Mouse (Mus musculus): ENCODE results near the gene Naa35. TPM values are rescaled to one million over a fixed set of nuclear protein-coding genes. Genes with fewer than 3 reads are reported as not detected.

Naa35 gene
- polyA plus RNA-seq, 1 experiment from 2014 or later = 136 TPM

DNA sequence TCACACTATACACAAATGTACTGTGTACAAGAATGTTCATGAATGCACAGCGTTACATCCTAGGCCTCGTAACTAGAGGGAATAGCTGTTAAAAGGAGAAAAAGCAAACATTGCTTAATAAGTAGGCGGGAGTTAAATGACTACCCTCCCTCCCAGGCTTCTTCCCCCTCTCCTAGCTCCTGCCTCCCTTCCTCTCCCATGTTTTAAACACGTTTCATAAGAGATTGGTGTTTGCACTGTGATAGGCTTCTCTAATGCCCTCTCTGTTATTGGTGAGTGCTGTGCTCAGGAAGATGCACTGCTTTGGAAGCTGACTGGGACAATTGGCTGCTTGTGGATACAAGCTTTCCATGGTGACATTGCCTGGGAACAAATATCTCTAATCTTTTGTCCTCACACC, 30.5 kb downstream of the Naa35 start:
- H3K9me3 ChIP-seq = no peaks in the 10 kb centered on the region
- no peaks in the 10 kb centered on the region for H3K27me3 ChIP-seq
- peaks cover 77% of the 10 kb centered on the region for H3K36me3 ChIP-seq
- no peaks in the 10 kb centered on the region for H3K4me1 ChIP-seq
- 86% methylated on average over 4 of the region's 4 CpGs for WGBS
- H3K4me3 ChIP-seq = no peak overlapping the region
- H3K4me2 ChIP-seq (replicated peaks) = no peak overlapping the region
- H3K27ac ChIP-seq (replicated peaks) = no peak overlapping the region
- no peak overlapping the region for H3K9ac ChIP-seq (replicated peaks)
- ATAC-seq (ENCODE audit: low FRiP score, low read depth) = no peak

DNA sequence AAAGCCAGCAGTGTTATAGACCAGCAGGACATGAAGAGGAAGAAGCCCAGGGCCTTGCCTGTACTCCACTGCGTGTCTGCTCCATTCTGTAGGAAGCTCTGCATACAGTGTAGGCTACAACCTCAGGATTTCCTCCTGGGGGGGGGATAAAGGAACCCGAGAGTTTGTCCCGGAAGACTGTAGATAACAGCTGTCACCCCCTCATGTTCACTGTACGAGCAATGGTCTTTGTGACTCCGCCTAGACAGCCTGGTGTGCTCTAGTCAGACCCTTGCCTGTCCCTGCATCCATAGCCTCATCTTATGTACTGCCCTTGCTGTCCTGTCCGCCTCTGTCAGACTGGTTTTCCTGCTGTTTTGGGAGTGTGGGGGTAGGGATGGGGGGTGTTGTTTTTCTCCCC, 33.4 kb downstream of the Naa35 start:
- WGBS = 95% methylated on average over 6 of the region's 6 CpGs
- Histone ChIP-seq H3K9me3 (no peaks in the 10 kb centered on the region), H3K36me3 (peaks cover 75% of the 10 kb centered on the region), H3K27me3 (no peaks in the 10 kb centered on the region), H3K4me3 (no peak overlapping the region), H3K9ac (replicated peaks) (no peak overlapping the region), H3K27ac (replicated peaks) (no peak overlapping the region), H3K4me1 (no peaks in the 10 kb centered on the region), H3K4me2 (replicated peaks) (no peak overlapping the region)
- no peak for ATAC-seq (ENCODE audit: low FRiP score, low read depth)

DNA sequence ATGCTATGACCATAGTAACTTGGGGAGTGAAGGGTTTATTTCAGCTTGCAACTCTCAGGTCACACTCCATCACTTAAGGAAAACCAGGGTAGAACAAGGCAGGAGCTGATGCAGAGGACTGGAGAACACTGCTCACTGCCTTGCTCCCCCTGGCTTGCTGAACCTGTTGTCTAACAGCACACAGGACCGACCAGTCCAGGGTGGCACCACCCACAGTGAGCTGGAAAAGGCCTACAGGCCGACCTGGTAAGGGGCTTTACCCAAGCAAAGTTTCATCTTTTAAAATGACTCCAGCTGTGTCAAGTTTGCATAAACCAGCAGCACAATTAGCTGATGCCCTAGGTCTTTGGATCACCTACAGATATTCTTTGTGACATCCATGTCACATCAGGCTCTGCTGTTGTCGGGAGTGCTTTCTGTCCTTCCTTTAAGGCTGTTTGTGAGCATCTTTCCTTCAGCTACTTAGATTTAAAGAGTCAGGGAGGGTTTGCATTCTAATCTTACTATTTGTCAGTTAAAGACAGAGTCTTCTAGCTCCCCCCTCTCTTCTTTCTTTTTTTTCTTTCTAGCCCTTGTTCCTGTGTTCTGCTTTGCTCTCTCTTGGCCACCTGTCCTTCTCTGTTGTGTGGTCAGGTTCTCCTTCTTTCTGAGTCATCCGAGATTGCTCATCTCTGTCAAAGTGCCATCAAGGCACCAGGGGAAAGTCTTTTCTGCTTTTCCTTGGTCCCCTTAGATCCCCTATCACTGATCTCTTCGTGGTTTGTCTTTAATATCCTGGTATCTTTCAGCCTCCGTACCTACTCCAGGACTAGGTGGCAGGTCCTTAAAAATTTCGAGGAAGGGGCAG, 36.8 kb downstream of the Naa35 start:
- ATAC-seq (ENCODE audit: low FRiP score, low read depth) = no peak
- no peaks in the 10 kb centered on the region for H3K27me3 ChIP-seq
- H3K9me3 ChIP-seq = no peaks in the 10 kb centered on the region
- H3K9ac ChIP-seq (replicated peaks) = no peak overlapping the region
- H3K36me3 ChIP-seq = peaks cover 83% of the 10 kb centered on the region
- H3K27ac ChIP-seq (replicated peaks) = no peak overlapping the region
- H3K4me2 ChIP-seq (replicated peaks) = no peak overlapping the region
- H3K4me1 ChIP-seq = no peaks in the 10 kb centered on the region
- 90% methylated on average over 7 of the region's 7 CpGs for WGBS
- no peak overlapping the region for H3K4me3 ChIP-seq

DNA sequence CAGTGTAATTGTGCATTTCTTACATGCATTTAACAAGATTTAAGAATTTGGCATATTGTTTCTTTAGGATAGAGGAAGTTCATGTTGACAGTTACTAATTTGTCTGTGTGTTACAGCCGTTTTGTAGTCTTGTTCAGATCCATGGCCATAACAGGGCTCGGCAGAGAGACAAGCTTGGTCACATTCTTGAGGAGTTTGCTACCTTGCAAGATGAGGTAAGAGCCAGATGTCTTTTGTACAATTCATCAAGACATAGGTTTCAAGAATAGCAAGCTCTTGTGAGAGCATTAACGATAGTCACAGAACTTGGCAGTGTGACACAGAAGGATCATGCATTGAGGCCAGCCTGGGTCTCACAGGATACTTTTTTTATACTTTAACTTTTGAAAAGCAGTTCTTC, 39.3 kb downstream of the Naa35 start:
- no peaks in the 10 kb centered on the region for H3K9me3 ChIP-seq
- peaks cover 82% of the 10 kb centered on the region for H3K36me3 ChIP-seq
- H3K4me1 ChIP-seq = no peaks in the 10 kb centered on the region
- no peak for ATAC-seq (ENCODE audit: low FRiP score, low read depth)
- no peak overlapping the region for H3K4me3 ChIP-seq
- WGBS = 91% methylated on average over 3 of the region's 3 CpGs
- H3K9ac ChIP-seq (replicated peaks) = no peak overlapping the region
- H3K27me3 ChIP-seq = no peaks in the 10 kb centered on the region
- H3K27ac ChIP-seq (replicated peaks) = no peak overlapping the region
- no peak overlapping the region for H3K4me2 ChIP-seq (replicated peaks)

DNA sequence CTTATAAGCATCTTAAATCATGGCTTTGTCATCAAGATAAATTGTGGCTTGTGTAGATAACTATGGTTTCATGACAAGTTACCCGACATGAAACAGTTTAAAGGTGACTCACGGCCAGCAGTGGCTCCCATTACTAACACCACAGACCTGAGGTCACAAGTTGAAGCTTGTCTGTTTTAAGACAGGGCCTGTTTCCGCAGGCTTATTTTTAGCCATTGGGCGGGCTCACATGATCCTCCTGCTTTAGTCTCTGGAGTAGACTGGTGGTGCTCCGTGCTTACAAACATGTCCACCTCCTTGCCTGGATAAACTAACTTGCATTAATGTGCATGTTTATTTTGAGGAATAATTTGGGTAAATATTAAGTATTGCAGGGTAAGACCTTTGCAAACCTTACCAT, 39.8 kb downstream of the Naa35 start:
- no peak overlapping the region for H3K4me2 ChIP-seq (replicated peaks)

DNA sequence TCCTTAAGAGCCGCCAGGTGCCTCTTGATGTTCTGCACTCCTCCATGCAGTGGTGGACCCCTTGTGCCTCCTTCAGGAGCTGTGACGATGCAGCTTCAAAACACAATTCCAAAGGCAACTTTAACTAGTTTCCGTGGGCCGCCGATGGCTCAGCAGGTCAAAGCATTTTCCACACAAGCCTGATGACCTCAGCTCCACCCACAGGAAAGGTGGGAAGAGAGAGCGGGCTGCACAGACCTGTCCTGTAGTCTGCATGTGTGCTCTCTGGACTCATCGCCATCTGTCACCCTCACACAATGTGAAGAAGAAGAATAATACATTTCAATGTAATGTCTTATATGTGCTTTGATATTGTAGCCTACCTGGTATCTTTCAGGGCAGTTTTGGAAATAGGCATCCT, 41.7 kb downstream of the Naa35 start:
- WGBS = 90% methylated on average over 7 of the region's 7 CpGs
- no peaks in the 10 kb centered on the region for H3K9me3 ChIP-seq
- no peaks in the 10 kb centered on the region for H3K4me1 ChIP-seq
- H3K27ac ChIP-seq (replicated peaks) = no peak overlapping the region
- ATAC-seq (ENCODE audit: low FRiP score, low read depth) = no peak
- H3K4me3 ChIP-seq = no peak overlapping the region
- no peaks in the 10 kb centered on the region for H3K27me3 ChIP-seq
- peaks cover 85% of the 10 kb centered on the region for H3K36me3 ChIP-seq
- no peak overlapping the region for H3K4me2 ChIP-seq (replicated peaks)
- no peak overlapping the region for H3K9ac ChIP-seq (replicated peaks)

More for the DNA sequence above, 39.8 kb downstream of the Naa35 start:
- Histone ChIP-seq H3K9ac (replicated peaks) (no peak overlapping the region), H3K9me3 (no peaks in the 10 kb centered on the region), H3K27ac (replicated peaks) (no peak overlapping the region), H3K36me3 (peaks cover 85% of the 10 kb centered on the region), H3K4me3 (no peak overlapping the region), H3K4me1 (no peaks in the 10 kb centered on the region), H3K27me3 (no peaks in the 10 kb centered on the region)
- ATAC-seq (ENCODE audit: low FRiP score, low read depth) = no peak
- 95% methylated on average over 5 of the region's 5 CpGs for WGBS

DNA sequence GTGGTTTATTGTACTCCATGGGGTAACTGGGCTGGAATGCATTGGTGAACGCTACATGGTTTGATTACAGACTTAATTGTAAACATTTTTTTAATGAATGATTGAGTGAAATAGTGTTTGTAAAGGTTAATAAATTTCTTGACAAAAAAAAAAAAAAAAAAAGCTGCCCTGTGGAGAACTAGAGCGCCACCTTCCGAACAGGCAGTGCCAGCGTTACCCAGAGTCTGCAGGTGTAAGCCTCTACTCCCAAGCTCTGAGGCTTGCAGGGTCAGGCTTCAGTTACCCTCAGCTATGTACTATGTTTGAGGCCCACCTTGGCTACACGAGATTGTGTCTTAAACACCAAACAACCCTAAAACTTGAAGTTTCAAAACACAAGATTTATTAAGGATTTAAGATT, 49.6 kb downstream of the Naa35 start:
- Histone ChIP-seq H3K27me3 (no peaks in the 10 kb centered on the region), H3K36me3 (peaks cover 98% of the 10 kb centered on the region), H3K4me2 (replicated peaks) (no peak overlapping the region), H3K9me3 (no peaks in the 10 kb centered on the region), H3K4me3 (no peak overlapping the region), H3K4me1 (no peaks in the 10 kb centered on the region), H3K9ac (replicated peaks) (no peak overlapping the region), H3K27ac (replicated peaks) (no peak overlapping the region)
- ATAC-seq (ENCODE audit: low FRiP score, low read depth) = no peak
- WGBS = 79% methylated on average over 5 of the region's 5 CpGs

DNA sequence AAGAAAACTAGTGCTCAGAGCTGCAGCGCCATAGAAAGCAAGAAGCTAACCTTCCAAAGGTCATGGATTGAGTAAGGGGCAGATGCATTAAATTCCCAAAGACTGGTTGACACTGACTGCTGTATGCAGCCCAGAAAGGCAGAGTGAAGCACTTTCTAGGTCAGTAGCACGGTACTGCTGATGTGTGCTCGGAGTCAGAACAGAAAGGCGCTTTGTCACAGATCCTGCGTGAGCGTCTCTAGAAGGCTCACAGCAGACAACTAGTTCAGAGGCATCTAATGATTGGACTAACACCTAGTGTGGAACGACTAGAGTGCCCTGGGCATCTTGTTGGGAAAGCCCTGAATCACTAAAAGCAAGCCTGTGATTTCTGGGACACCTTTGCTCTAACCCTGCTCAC, 52.7 kb downstream of the Naa35 start:
- H3K36me3 ChIP-seq = peaks cover 94% of the 10 kb centered on the region

DNA sequence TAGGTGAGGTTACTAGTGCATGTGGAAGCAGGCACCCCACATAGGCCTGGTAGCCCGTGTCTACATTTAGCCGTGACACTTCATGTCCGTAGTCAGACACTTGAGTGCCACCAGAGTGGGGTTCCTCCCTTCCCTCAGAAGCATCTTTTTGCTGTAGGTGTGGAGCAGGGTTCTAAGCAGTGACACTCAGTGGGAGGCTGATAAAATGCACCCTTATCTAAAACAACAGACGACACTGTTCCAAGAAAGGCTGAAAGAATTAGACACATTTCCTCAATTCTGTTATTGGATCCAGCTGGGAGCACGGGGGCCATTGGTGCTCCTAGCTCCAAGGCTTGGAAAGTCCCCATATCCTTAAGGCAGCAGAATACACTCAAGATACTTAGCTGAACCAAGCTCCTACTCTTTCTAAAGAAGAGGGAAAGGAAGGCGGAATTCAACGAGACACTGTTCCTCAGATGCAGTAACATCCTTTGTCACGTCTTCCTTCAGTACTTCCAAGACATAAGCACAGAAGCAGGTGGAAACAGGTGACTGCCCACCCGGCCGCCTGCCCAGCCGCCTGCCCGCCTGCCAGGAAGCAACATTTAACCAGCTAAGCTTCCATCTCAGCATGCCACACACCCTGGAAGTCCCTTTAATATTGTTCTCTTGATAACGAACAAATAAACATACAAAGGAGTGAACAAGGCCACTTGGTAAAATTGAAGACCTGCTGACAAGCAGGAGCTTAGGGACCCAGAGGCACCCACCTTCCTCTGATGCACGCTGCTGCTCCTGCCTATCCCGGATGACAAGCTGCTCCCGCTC, 54.5 kb downstream of the Naa35 start:
- H3K4me2 ChIP-seq (replicated peaks) = no peak overlapping the region
- no peaks in the 10 kb centered on the region for H3K4me1 ChIP-seq
- WGBS = 89% methylated on average over 16 of the region's 16 CpGs
- H3K27ac ChIP-seq (replicated peaks) = no peak overlapping the region
- no peak overlapping the region for H3K4me3 ChIP-seq
- H3K36me3 ChIP-seq = peaks cover 83% of the 10 kb centered on the region
- H3K9ac ChIP-seq (replicated peaks) = no peak overlapping the region
- ATAC-seq (ENCODE audit: low FRiP score, low read depth) = no peak
- no peaks in the 10 kb centered on the region for H3K27me3 ChIP-seq
- no peaks in the 10 kb centered on the region for H3K9me3 ChIP-seq

More for the DNA sequence above, 52.7 kb downstream of the Naa35 start:
- Histone ChIP-seq H3K27ac (replicated peaks) (no peak overlapping the region), H3K9me3 (no peaks in the 10 kb centered on the region), H3K4me3 (no peak overlapping the region), H3K9ac (replicated peaks) (no peak overlapping the region), H3K4me2 (replicated peaks) (no peak overlapping the region), H3K4me1 (no peaks in the 10 kb centered on the region), H3K27me3 (no peaks in the 10 kb centered on the region)
- no peak for ATAC-seq (ENCODE audit: low FRiP score, low read depth)
- WGBS = 93% methylated on average over 7 of the region's 7 CpGs

DNA sequence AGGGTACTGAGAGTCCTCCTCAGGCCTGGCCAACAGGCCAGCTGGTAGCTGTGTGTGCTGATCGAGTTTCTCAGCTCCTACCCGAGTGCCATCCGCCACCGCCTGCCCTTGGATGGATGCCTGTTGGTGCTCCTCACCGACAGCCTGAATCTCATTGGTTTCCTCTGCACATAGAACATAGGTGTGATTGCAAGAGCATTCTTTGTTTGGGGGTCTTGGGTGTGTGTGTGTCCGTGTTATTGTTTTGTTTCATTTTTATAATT, 55.0 kb downstream of the Naa35 start:
- no peak overlapping the region for H3K4me2 ChIP-seq (replicated peaks)
- peaks cover 83% of the 10 kb centered on the region for H3K36me3 ChIP-seq
- H3K9me3 ChIP-seq = no peaks in the 10 kb centered on the region
- no peak overlapping the region for H3K4me3 ChIP-seq
- no peak for ATAC-seq (ENCODE audit: low FRiP score, low read depth)
- H3K4me1 ChIP-seq = no peaks in the 10 kb centered on the region
- WGBS = 92% methylated on average over 6 of the region's 6 CpGs
- no peak overlapping the region for H3K27ac ChIP-seq (replicated peaks)
- H3K27me3 ChIP-seq = no peaks in the 10 kb centered on the region
- H3K9ac ChIP-seq (replicated peaks) = no peak overlapping the region

DNA sequence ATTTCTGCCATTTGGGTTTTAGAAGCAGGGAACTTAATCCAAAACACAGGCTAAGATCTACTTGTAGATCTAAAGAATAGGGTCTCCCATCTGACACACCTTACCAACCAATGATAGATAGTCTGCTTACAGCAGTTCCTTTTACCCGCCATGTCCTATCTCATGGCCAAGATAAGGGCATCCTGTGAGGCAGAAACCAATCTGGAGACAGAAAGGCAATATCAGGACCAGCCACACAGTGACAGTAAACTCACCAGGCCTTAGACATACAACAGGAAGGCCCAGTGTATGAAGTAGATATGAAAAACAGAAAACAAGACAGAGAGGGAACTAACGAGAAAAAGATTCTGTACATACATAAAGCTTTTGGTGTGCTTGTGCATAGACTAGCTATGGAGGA, 57.8 kb downstream of the Naa35 start:
- no peak overlapping the region for H3K9ac ChIP-seq (replicated peaks)
- H3K4me1 ChIP-seq = peaks cover 12% of the 10 kb centered on the region; the same call in 1 of the 2 replicates
- no peak for ATAC-seq (ENCODE audit: low FRiP score, low read depth)
- 89% methylated on average over 2 of the region's 2 CpGs for WGBS
- no peak overlapping the region for H3K27ac ChIP-seq (replicated peaks)
- peaks cover 80% of the 10 kb centered on the region for H3K36me3 ChIP-seq
- H3K4me3 ChIP-seq = no peak overlapping the region
- H3K4me2 ChIP-seq (replicated peaks) = no peak overlapping the region
- H3K27me3 ChIP-seq = no peaks in the 10 kb centered on the region
- H3K9me3 ChIP-seq = no peaks in the 10 kb centered on the region

DNA sequence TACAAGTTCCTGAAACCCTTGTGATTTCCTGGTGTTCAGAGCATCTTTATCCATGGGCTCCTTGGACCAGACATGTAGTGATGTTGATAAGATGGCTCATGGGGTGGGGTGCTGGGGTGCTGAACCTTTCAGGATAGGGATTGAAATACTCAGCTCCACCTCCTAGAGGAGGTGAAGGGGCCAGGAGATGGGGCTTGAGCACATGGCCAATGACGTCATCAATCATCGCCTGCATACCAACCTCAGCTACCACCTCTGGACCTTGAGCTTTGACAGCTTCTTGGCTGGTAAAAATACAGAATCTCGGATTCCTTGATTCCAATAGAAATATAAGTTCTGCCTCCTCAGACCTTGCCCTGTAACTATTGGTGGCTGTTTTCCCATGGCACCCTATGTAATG, 60.4 kb downstream of the Naa35 start:
- no peaks in the 10 kb centered on the region for H3K27me3 ChIP-seq
- H3K36me3 ChIP-seq = peaks cover 81% of the 10 kb centered on the region
- peaks cover 12% of the 10 kb centered on the region; the same call in 1 of the 2 replicates for H3K4me1 ChIP-seq
- H3K4me2 ChIP-seq (replicated peaks) = no peak overlapping the region
- H3K27ac ChIP-seq (replicated peaks) = no peak overlapping the region
- H3K9ac ChIP-seq (replicated peaks) = no peak overlapping the region
- 89% methylated on average over 3 of the region's 3 CpGs for WGBS
- no peak overlapping the region for H3K4me3 ChIP-seq
- ATAC-seq (ENCODE audit: low FRiP score, low read depth) = no peak
- H3K9me3 ChIP-seq = no peaks in the 10 kb centered on the region
